Mouse (Mus musculus) embryonic facial prominence, embryonic 10.5 days (tissue): ENCODE data around the gene Ifnar2. TPM values are rescaled to one million over a fixed set of nuclear protein-coding genes. Genes with fewer than 3 reads are reported as not detected.

ENCODE experiments used
- polyA plus RNA-seq: library from polyadenylated mRNA; unstranded; fragments of >200 nt; fragmentation: Nextera tagmentation; extraction: Ambion mirVana; gene quantifications from 2 replicates; pipeline ENCODE4 v1.2.1, GENCODE M21; 2016

Ifnar2 gene
- polyA plus RNA-seq, 1 experiment from 2014 or later = 29.7 TPM

Other genes starting within 250 kb of the Ifnar2 start
- 2.3 and 3.4 TPM in 2 replicates for gene Olig2, start 147.3 kb upstream of the Ifnar2 start, polyA plus RNA-seq
- 1.9 and 3.3 TPM in 2 replicates for gene Olig1, start 103.0 kb upstream of the Ifnar2 start, polyA plus RNA-seq
- gene Gm21970, start 18.9 kb downstream of the Ifnar2 start, polyA plus RNA-seq = not detected in 2 replicates
- gene Il10rb, start 33.4 kb downstream of the Ifnar2 start, polyA plus RNA-seq = 7.8 and 8.9 TPM in 2 replicates
- 56.9 and 57.6 TPM in 2 replicates for gene Ifnar1, start 112.5 kb downstream of the Ifnar2 start, polyA plus RNA-seq
- gene Ifngr2, start 174.3 kb downstream of the Ifnar2 start, polyA plus RNA-seq = 29.9 and 32.7 TPM in 2 replicates
- 25.6 and 28.5 TPM in 2 replicates for gene Tmem50b, start 225.0 kb downstream of the Ifnar2 start, polyA plus RNA-seq
- 4.2 and 4.6 TPM in 2 replicates for gene Dnajc28, start 246.2 kb downstream of the Ifnar2 start, polyA plus RNA-seq